Mouse (Mus musculus): ENCODE data around the gene Gabrp.

Gene Gabrp

DNA sequence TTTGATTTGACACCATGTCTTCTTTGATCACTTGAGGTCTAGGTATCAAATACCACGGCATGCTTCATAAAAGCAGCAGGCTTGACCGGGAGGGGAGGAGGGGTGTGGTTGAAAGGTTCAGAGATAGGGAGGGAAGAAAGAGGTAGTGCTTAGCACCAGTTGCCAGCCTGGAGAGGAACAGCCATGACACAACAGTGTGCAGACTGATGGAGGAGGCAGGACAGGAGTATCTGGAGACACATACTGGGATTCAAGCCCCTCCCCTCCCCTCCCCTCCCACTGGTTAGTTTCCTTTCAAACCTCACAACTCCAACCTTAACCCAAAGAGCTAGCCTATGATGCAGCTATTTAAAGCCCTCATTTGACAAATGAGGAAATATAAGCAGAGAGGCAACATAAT is 49.2 kb downstream of the Gabrp start:
- no peak for DNase-seq (ENCODE audit: low spot score in 2 of 2)

DNA sequence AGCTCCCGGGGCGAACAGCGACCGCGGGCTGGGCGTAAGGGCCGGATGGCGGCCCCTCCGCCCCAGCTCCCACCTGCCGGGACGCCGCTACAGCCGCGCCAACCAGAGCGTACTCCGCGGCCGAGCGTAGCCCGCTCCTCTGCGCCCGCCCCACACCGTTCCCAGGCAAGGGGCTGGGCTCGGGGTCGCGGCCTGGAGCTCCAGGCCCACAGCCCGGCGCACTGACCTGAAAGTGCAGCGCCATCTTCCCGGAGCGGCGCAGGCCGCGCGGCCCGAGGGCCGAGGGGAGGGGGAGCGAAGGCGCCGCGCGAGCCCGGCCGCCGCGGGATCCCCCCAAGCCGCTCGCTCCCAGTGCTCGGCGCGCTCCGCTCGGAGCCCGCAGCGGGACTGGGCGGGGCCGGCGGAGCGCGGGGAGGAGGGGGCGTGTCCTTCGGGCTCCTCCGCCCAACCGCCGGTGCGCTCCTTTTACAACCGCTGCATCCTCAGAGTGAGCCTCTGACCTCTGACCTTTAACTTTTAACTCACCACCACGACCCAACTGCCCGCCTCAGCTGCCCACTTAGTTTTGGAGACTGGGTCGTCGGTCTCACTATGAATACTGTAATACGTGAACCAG is 65.3 kb downstream of the Gabrp start, which contains the start of gene Ranbp17:
TSS of gene Ranbp17 (minus strand) at position 371 of the 616 bp plus-strand sequence.
- DNase-seq (ENCODE audit: low spot score in 2 of 2) = peak; percentile 5 to 35

DNA sequence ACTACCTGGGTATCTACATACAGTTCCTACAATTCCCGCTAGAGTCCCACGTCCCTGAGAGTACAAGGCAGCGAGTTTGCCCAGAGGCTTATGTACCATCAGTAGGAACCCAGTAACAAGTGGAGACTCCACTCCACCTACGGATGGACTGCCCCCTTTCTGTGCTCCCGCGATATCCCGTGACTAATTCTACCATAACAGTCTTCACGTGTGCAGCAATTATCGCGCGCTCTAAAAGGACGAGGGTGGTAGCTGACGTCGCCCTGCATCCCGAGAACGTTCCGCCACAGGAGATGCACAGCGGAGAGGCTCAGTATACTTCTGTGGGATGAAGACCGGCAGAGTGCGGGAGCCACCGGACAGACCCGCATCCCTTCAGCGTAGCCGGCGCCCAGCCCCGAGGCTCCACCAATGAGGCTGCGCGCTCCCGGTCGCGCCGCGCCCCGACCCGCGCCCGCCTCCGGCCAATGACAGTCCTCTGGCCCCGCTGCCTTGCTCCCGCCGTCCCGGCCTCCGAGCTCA is 65.8 kb downstream of the Gabrp start:
- DNase-seq (ENCODE audit: low spot score in 2 of 2) = peak in 1 of 2 experiments; percentile 3

DNA sequence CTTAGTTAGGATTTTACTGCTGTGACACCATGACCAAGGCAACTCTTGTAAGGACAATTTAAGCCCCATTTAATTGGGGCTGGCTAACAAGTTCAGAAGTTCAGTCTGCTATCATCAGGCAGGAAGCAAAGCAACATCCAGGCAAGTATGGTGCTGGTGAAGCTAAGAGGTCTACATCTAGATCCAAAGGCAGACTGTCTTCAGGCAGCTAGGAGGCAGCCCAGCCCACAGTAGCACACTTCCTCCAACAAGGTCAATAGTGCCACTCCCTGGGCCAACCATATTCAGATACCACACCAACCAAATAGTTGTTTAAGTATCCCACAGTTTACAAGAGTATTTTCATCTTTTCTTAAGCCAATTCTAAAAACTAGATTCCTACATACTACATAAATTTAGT is 69.4 kb downstream of the Gabrp start:
- no peak for DNase-seq (ENCODE audit: low spot score in 2 of 2)
